Mouse (Mus musculus) heart, postnatal 10 days (tissue): Measurements from ENCODE around the gene Pim3. TPM values are rescaled to one million over a fixed set of nuclear protein-coding genes. Genes with fewer than 3 reads are reported as not detected.

ENCODE experiments used
- DNase-seq, 2 experiments: peaks; one replicate each; pipeline ENCODE4 v3.0.0; 2021
- intact Hi-C: fragments of 180-260 bp; cut with DNase I; formaldehyde crosslinking; loops from one replicate; pipeline ENCODE4 v1.15.1; 2025
- total RNA-seq, 2 experiments: library from RNA; stranded (reverse); gene quantifications; 2 replicates each; pipeline ENCODE4 v1.2.3; 2021

Gene Pim3
- total RNA-seq, 2 experiments from 2014 or later, result 49.8 to 85.5 TPM

GRCm38 (mm10) chr15:88875625-88876081 is 13.7 kb downstream of the Pim3 start:
- DNase-seq, result peak in 1 of 2 experiments; percentile 39
- intact Hi-C loops, result loop anchor here (1.0 kb wide), 2 partner anchors 46 to 47 kb away; no protein-coding TSS in a partner anchor

- peak; percentile 83 to 90 for DNase-seq
- intact Hi-C loops, result loop anchor here (1.0 kb wide), 2 partner anchors 45 to 48 kb away; no protein-coding TSS in a partner anchor
Measured at GRCm38 (mm10) chr15:88876155-88877020, 14.4 kb downstream of the Pim3 start.

- intact Hi-C loops, result no loop called here
- no peak for DNase-seq
Measured at GRCm38 (mm10) chr15:88877021-88877400, 15.0 kb downstream of the Pim3 start.

GRCm38 (mm10) chr15:88881253-88882044 is 19.5 kb downstream of the Pim3 start:
- DNase-seq, result no peak
- intact Hi-C loops, result no loop called here

GRCm38 (mm10) chr15:88882851-88883250 is 20.9 kb downstream of the Pim3 start:
- no peak for DNase-seq
- intact Hi-C loops, result no loop called here

GRCm38 (mm10) chr15:88883342-88883741 is 21.4 kb downstream of the Pim3 start:
- no peak for DNase-seq
- intact Hi-C loops, result no loop called here

GRCm38 (mm10) chr15:88885376-88885775 is 23.4 kb downstream of the Pim3 start:
- intact Hi-C loops, result no loop called here

GRCm38 (mm10) chr15:88889032-88889431 is 27.0 kb downstream of the Pim3 start:
- intact Hi-C loops, result no loop called here
- no peak for DNase-seq

More at GRCm38 (mm10) chr15:88885376-88885775, 23.4 kb downstream of the Pim3 start:
- DNase-seq, result no peak

GRCm38 (mm10) chr15:88889994-88890393 is 28.0 kb downstream of the Pim3 start:
- intact Hi-C loops, result no loop called here
- no peak for DNase-seq

GRCm38 (mm10) chr15:88890751-88891675 is 29.0 kb downstream of the Pim3 start:
- intact Hi-C loops, result no loop called here
- peak; percentile 68 to 77 for DNase-seq

GRCm38 (mm10) chr15:88891676-88892040 is 29.7 kb downstream of the Pim3 start:
- intact Hi-C loops, result no loop called here
- no peak for DNase-seq

GRCm38 (mm10) chr15:88892252-88892651 is 30.3 kb downstream of the Pim3 start:
- DNase-seq, result no peak
- intact Hi-C loops, result no loop called here

GRCm38 (mm10) chr15:88892876-88893275 is 30.9 kb downstream of the Pim3 start:
- intact Hi-C loops, result no loop called here
- no peak for DNase-seq

GRCm38 (mm10) chr15:88895119-88895518 is 33.1 kb downstream of the Pim3 start:
- DNase-seq, result no peak
- intact Hi-C loops, result no loop called here

- no peak for DNase-seq
- intact Hi-C loops, result no loop called here
Measured at GRCm38 (mm10) chr15:88895891-88896290, 33.9 kb downstream of the Pim3 start.

GRCm38 (mm10) chr15:88896341-88896980 is 34.5 kb downstream of the Pim3 start:
- no peak for DNase-seq
- intact Hi-C loops, result no loop called here

- no peak for DNase-seq
- intact Hi-C loops, result no loop called here
Measured at GRCm38 (mm10) chr15:88902200-88902875, 40.4 kb downstream of the Pim3 start.

GRCm38 (mm10) chr15:88903086-88903485 is 41.1 kb downstream of the Pim3 start:
- intact Hi-C loops, result no loop called here
- DNase-seq, result no peak

- no peak for DNase-seq
- intact Hi-C loops, result no loop called here
Measured at GRCm38 (mm10) chr15:88904056-88904811, 42.2 kb downstream of the Pim3 start.
